Mouse (Mus musculus) forebrain, embryonic 14.5 days (tissue): ENCODE measurements around the gene Rsbn1l. TPM values are rescaled to one million over a fixed set of nuclear protein-coding genes. Genes with fewer than 3 reads are reported as not detected.

Experiments
- ATAC-seq: fragments of 200-750 bp; cut with Nextera tagmentation; 2 replicates; pipeline ENCODE4 v1.8.0; 2017; ENCODE audit warnings: mild to moderate bottlenecking, moderate library complexity
- DNase-seq: peaks from one replicate; pipeline ENCODE4 v3.0.0-alpha.2; 2015; ENCODE audit warnings: low spot score
- H3K27ac ChIP-seq: fragments of 300-500 bp; sonication (generic); 2 replicates; pipeline ENCODE4 v1.5.1; 2014; ENCODE audit warnings: low read depth, mild to moderate bottlenecking, control low read depth, low read length, moderate library complexity
- H3K27me3 ChIP-seq: fragments of 300-500 bp; sonication (generic); replicated peaks from 2 replicates; pipeline ENCODE4 v1.6.1; 2014; ENCODE audit warnings: low read length, control low read depth, mixed read lengths; ENCODE audit not compliant: control insufficient read depth, insufficient read depth
- H3K36me3 ChIP-seq: fragments of 300-500 bp; sonication (generic); 2 replicates; pipeline ENCODE4 v1.6.1; 2014; ENCODE audit warnings: low read length, control low read depth; ENCODE audit not compliant: control insufficient read depth, insufficient read depth
- H3K4me1 ChIP-seq: fragments of 300-500 bp; sonication (generic); 2 replicates; pipeline ENCODE4 v1.6.1; 2014; ENCODE audit warnings: antibody characterized with exemption, low read length, control low read depth; ENCODE audit not compliant: control insufficient read depth, insufficient read depth
- H3K4me2 ChIP-seq: fragments of 300-500 bp; sonication (generic); 2 replicates; pipeline ENCODE4 v1.6.1; 2014; ENCODE audit warnings: mild to moderate bottlenecking, control low read depth, low read length
- H3K4me3 ChIP-seq: fragments of 300-500 bp; sonication (generic); 2 replicates; pipeline ENCODE4 v1.5.1; 2014; ENCODE audit warnings: low read depth, low read length, control low read depth
- H3K9ac ChIP-seq: fragments of 300-500 bp; sonication (generic); 2 replicates; pipeline ENCODE4 v1.6.1; 2014; ENCODE audit warnings: mild to moderate bottlenecking, low read length, control low read depth, moderate library complexity
- H3K9me3 ChIP-seq: fragments of 300-500 bp; sonication (generic); replicated peaks from 2 replicates; pipeline ENCODE4 v1.6.1; 2016; ENCODE audit warnings: low read length, control low read depth, mixed read lengths; ENCODE audit not compliant: control insufficient read depth
- WGBS: fragments of 180-500 bp; shearing (Covaris S2); extraction: QIAGEN DNeasy Blood & Tissue Kit; methylation state at CpG from one replicate; pipeline ENCODE4 v1.1.7; 2014; 5-methylcytosine and 5-hydroxymethylcytosine counted together
- polyA plus RNA-seq: library from polyadenylated mRNA; unstranded; fragments of >200 nt; fragmentation: Nextera tagmentation; extraction: Ambion mirVana; gene quantifications from 2 replicates; pipeline ENCODE4 v1.2.1, GENCODE M21; 2014

Gene Rsbn1l
- polyA plus RNA-seq, 1 experiment from 2014 or later = 5.3 TPM

DNA sequence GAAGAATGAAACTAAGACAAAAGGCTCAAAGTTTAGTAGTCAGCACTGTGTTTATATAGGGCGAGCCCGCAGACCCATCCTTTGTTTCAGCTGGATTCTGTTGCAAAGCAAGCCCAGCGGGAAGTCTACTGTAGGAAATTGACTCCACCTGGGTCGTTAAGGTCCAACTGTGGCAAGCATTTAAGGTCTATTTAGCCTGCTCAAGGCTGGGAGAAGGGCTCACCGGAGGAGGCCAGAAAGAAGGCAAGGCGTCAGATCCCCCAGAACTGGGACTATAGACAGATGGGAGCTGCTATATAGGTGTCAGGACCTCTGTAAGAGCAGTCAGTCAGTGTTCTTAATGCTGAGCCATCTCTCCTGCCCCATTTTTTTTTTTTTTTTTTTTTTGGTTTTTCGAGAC lies 17.8 kb upstream of the Rsbn1l start:
- ATAC-seq (no peak), DNase-seq (no peak)
- Histone ChIP-seq H3K9me3 (no peaks in the 10 kb centered on the region), H3K27me3 (no peaks in the 10 kb centered on the region), H3K4me2 (no peak overlapping the region), H3K36me3 (no peaks in the 10 kb centered on the region), H3K4me1 (no peaks in the 10 kb centered on the region), H3K4me3 (no peak overlapping the region), H3K27ac (no peak overlapping the region), H3K9ac (no peak overlapping the region)
- WGBS = 25% methylated on average over 7 of the region's 7 CpGs

GRCm38 (mm10) chr5:20973069-20973468 lies 16.9 kb upstream of the Rsbn1l start:
- WGBS = 62% methylated on average over 5 of the region's 5 CpGs
- Histone ChIP-seq H3K4me3 (no peak overlapping the region), H3K4me2 (no peak overlapping the region), H3K9ac (no peak overlapping the region), H3K27ac (no peak overlapping the region), H3K36me3 (no peaks in the 10 kb centered on the region), H3K4me1 (no peaks in the 10 kb centered on the region), H3K9me3 (no peaks in the 10 kb centered on the region), H3K27me3 (no peaks in the 10 kb centered on the region)
- DNase-seq = no peak
- ATAC-seq = no peak

DNA sequence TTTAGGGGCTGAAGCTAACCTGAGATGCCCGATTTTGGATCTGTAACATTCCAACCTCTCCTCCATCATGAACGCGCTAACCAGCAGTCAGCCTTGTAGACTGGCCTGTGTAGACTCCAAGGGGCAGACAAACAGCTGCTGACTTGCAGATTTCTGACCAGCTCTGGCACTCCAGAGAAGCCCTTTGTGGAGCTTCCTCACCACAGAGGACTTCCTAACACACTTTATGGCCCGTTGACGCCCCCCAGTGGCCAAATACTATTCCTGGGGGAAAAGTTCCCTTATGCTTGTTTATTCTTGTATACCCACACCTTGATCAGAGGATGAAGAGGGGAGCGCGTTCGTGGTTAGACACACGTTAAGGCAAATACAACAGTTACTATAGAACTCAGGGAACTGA lies 12.8 kb upstream of the Rsbn1l start:
- Histone ChIP-seq H3K4me3 (no peak overlapping the region), H3K36me3 (no peaks in the 10 kb centered on the region), H3K4me2 (no peak overlapping the region), H3K27ac (no peak overlapping the region), H3K9ac (no peak overlapping the region), H3K27me3 (no peaks in the 10 kb centered on the region), H3K4me1 (no peaks in the 10 kb centered on the region), H3K9me3 (no peaks in the 10 kb centered on the region)
- ATAC-seq (no peak), DNase-seq (peak; percentile 41)
- 75% methylated on average over 9 of the region's 9 CpGs for WGBS

DNA sequence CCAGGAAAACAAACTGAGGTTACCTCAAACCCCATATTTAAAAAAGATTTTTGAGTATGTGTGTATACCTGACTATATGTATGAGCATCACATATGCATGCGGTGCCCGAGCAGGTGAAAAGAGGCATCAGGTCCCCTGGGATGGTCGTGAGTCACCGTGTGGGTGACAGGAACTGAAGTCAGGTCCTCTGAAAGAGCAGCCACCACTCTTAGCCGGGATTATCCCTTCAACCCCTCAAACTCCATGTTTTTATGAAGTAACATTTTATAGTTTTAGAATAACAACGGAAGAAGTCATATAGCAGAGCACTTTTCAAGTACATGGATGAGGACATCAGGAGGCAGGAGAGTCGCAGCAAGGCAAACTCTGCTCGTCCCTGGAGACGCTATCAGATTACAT lies 12.3 kb upstream of the Rsbn1l start:
- Histone ChIP-seq H3K27ac (no peak overlapping the region), H3K4me2 (no peak overlapping the region), H3K4me1 (no peaks in the 10 kb centered on the region), H3K9ac (no peak overlapping the region), H3K9me3 (no peaks in the 10 kb centered on the region), H3K36me3 (no peaks in the 10 kb centered on the region), H3K4me3 (no peak overlapping the region), H3K27me3 (no peaks in the 10 kb centered on the region)
- DNase-seq (no peak), ATAC-seq (no peak)
- 81% methylated on average over 9 of the region's 9 CpGs for WGBS

- peak; percentile 57; the same call in 1 of the 2 replicates for ATAC-seq
- Histone ChIP-seq H3K4me1 (no peaks in the 10 kb centered on the region), H3K36me3 (no peaks in the 10 kb centered on the region), H3K9ac (no peak overlapping the region), H3K4me2 (no peak overlapping the region), H3K27ac (no peak overlapping the region), H3K27me3 (no peaks in the 10 kb centered on the region), H3K9me3 (no peaks in the 10 kb centered on the region), H3K4me3 (no peak overlapping the region)
- DNase-seq = peak; percentile 23
- 51% methylated on average over 4 of the region's 4 CpGs for WGBS
Measured at GRCm38 (mm10) chr5:20967942-20968341, 11.7 kb upstream of the Rsbn1l start.

GRCm38 (mm10) chr5:20964446-20964845 lies 8.2 kb upstream of the Rsbn1l start:
- no peak for DNase-seq
- no peak for ATAC-seq
- H3K4me3 ChIP-seq = no peak overlapping the region
- H3K4me1 ChIP-seq = no peaks in the 10 kb centered on the region
- H3K4me2 ChIP-seq = no peak overlapping the region
- no peaks in the 10 kb centered on the region for H3K36me3 ChIP-seq
- no peak overlapping the region for H3K27ac ChIP-seq
- no peak overlapping the region for H3K9ac ChIP-seq
- 72% methylated on average over 6 of the region's 6 CpGs for WGBS
- no peaks in the 10 kb centered on the region for H3K9me3 ChIP-seq
- no peaks in the 10 kb centered on the region for H3K27me3 ChIP-seq

DNA sequence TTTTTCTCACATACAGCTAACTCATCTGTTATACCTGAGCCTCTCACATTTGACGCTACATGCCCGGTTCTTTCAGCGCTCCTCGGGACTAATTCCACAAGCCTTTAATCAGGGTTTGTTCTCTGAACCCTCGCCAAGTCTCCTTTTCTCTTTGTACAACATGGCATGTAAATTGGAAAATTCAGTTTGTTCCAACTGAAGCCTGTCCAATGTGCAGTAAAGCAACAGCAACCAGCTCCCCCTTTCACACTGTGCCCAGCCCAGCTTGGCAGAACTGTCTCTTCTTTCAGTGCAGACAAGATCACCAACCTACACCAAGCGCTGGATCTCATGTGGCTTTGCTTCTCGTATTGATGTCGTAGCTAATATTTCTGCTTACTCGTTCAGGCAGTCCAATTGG lies 7.1 kb upstream of the Rsbn1l start:
- WGBS = 42% methylated on average over 9 of the region's 9 CpGs
- no peak overlapping the region for H3K9ac ChIP-seq
- no peaks in the 10 kb centered on the region for H3K9me3 ChIP-seq
- H3K36me3 ChIP-seq = no peaks in the 10 kb centered on the region
- no peak overlapping the region for H3K4me2 ChIP-seq
- ATAC-seq (peak; percentile 80; the same call in 1 of the 2 replicates), DNase-seq (peak; percentile 90)
- H3K4me3 ChIP-seq = no peak overlapping the region
- no peak overlapping the region; the same call in 1 of the 2 replicates for H3K27ac ChIP-seq
- no peaks in the 10 kb centered on the region for H3K4me1 ChIP-seq
- no peaks in the 10 kb centered on the region for H3K27me3 ChIP-seq

- ATAC-seq = no peak
- H3K4me2 ChIP-seq = no peak overlapping the region
- no peaks in the 10 kb centered on the region for H3K4me1 ChIP-seq
- no peak overlapping the region for H3K27ac ChIP-seq
- H3K36me3 ChIP-seq = no peaks in the 10 kb centered on the region
- H3K9me3 ChIP-seq = 0 out of 2 replicates have a peak, but pooled peaks cover 3% of the 10 kb centered on the region
- no peak overlapping the region for H3K9ac ChIP-seq
- H3K27me3 ChIP-seq = no peaks in the 10 kb centered on the region
- H3K4me3 ChIP-seq = no peak overlapping the region
- 97% methylated on average over 2 of the region's 2 CpGs for WGBS
- DNase-seq = no peak
Measured at GRCm38 (mm10) chr5:20960927-20961326, 4.7 kb upstream of the Rsbn1l start.

- Histone ChIP-seq H3K4me1 (peaks cover 4% of the 10 kb centered on the region; the same call in 1 of the 2 replicates), H3K9ac (no peak overlapping the region), H3K4me3 (no peak overlapping the region), H3K27ac (no peak overlapping the region), H3K27me3 (no peaks in the 10 kb centered on the region), H3K4me2 (no peak overlapping the region), H3K36me3 (no peaks in the 10 kb centered on the region), H3K9me3 (0 out of 2 replicates have a peak, but pooled peaks cover 3% of the 10 kb centered on the region)
- 74% methylated on average over 13 of the region's 13 CpGs for WGBS
- no peak for DNase-seq
- ATAC-seq = no peak
Measured at GRCm38 (mm10) chr5:20955114-20955835, 923 bp downstream of the Rsbn1l start.
